ENCODE assay signal across 9 mouse cellular contexts in genomic region chr17:5139553-5139952, GRCm38 (mm10).
A peak's percentile ranks its signal among the peaks of the same experiment; 100 is the strongest.
DNase-seq lines count a peak whose midpoint lies in the region; ATAC-seq and TF ChIP-seq lines count a peak whose summit lies in the region.
"Had no signal": no experiment of that assay in that cellular context is flagged by ENCODE, and none has a peak within 500 bp of the region (broad histone marks: within the 10 kb centered on the region; RNA-seq: fewer than 3 reads in every experiment).

No protein-coding gene starts in this region.

- H3K4me1 ChIP-seq in stomach, embryonic 14.5 days (ENCODE audit: control insufficient read depth, insufficient read depth, low read length), result peaks cover 18% of the 10 kb centered on the region
- H3K4me1 ChIP-seq in stomach, postnatal 0 days (replicated peaks; ENCODE audit: control insufficient read depth, insufficient read depth), result peaks cover 6% of the 10 kb centered on the region
- peaks cover 23% of the 10 kb centered on the region for H3K4me1 ChIP-seq in limb, embryonic 14.5 days (ENCODE audit: control insufficient read depth, insufficient read depth, low read length)

- H3K27ac ChIP-seq in stomach, embryonic 14.5 days (ENCODE audit: low read length), result peak overlapping the region; percentile 11; the same call in 1 of the 2 replicates
- H3K27ac ChIP-seq in stomach, postnatal 0 days (replicated peaks), result no peak overlapping the region; the same call in 1 of the 2 replicates
- H3K27ac ChIP-seq in limb, embryonic 14.5 days (replicated peaks; ENCODE audit: low read depth, low read length), result no peak overlapping the region

- H3K4me3 ChIP-seq in stomach, embryonic 14.5 days (ENCODE audit: low read depth, low read length), result no peak overlapping the region
- H3K4me3 ChIP-seq in stomach, postnatal 0 days (ENCODE audit: low read depth, low read length), result no peak overlapping the region
- no peak overlapping the region for H3K4me3 ChIP-seq in limb, embryonic 14.5 days (replicated peaks; ENCODE audit: low read length)
- H3K4me3 ChIP-seq: liver, embryonic 13.5 days had no signal

- H3K9me3 ChIP-seq in stomach, embryonic 14.5 days (ENCODE audit: control insufficient read depth, low read depth, low read length), result no peaks in the 10 kb centered on the region
- H3K9me3 ChIP-seq in stomach, postnatal 0 days (ENCODE audit: control insufficient read depth, low read length), result no peaks in the 10 kb centered on the region
- H3K9me3 ChIP-seq in limb, embryonic 14.5 days (ENCODE audit: control insufficient read depth, low read length), result no peaks in the 10 kb centered on the region
- H3K9me3 ChIP-seq: liver, embryonic 13.5 days had no signal

- ATAC-seq in stomach, embryonic 14.5 days (ENCODE audit: insufficient number of reproducible peaks, insufficient read depth, low FRiP score, low read depth), result no peak
- no peak for ATAC-seq in stomach, postnatal 0 days (ENCODE audit: low FRiP score, low TSS enrichment)
- no peak for ATAC-seq in limb, embryonic 14.5 days (ENCODE audit: low FRiP score, low read depth)

- no peak overlapping the region for H3K4me2 ChIP-seq in stomach, embryonic 14.5 days (replicated peaks; ENCODE audit: low read depth, low read length)
- H3K4me2 ChIP-seq in stomach, postnatal 0 days (replicated peaks; ENCODE audit: low read depth), result no peak overlapping the region
- peak overlapping the region; percentile 5; the same call in 1 of the 2 replicates for H3K4me2 ChIP-seq in limb, embryonic 14.5 days (replicated peaks; ENCODE audit: low read depth, low read length, severe bottlenecking)
- H3K4me2 ChIP-seq: liver, embryonic 13.5 days had no signal

- no peak for TF ChIP-seq CTCF in stomach, postnatal 0 days (IDR thresholded peaks at IDR 0.05; ENCODE audit: low read depth)

- WGBS in stomach, embryonic 14.5 days, result 42% methylated on average over 8 of the region's 8 CpGs
- WGBS in stomach, postnatal 0 days, result 41% methylated on average over 8 of the region's 8 CpGs
- WGBS in limb, embryonic 14.5 days, result 28% methylated on average over 8 of the region's 8 CpGs

- no peak for TF ChIP-seq EP300 in stomach, postnatal 0 days (optimal IDR thresholded peaks at IDR 0.05)

- no peak overlapping the region for H3K9ac ChIP-seq in stomach, embryonic 14.5 days (replicated peaks; ENCODE audit: low read depth, low read length)
- H3K9ac ChIP-seq in stomach, postnatal 0 days (ENCODE audit: low read length), result no peak overlapping the region
- no peak overlapping the region for H3K9ac ChIP-seq in limb, embryonic 14.5 days (ENCODE audit: low read depth, low read length, severe bottlenecking)
- H3K9ac ChIP-seq: liver, embryonic 13.5 days had no signal

- no peak for TF ChIP-seq POLR2A in limb, embryonic 14.5 days (IDR thresholded peaks at IDR 0.05; ENCODE audit: borderline replicate concordance, extremely low read depth, insufficient read depth, insufficient read length)

- no peaks in the 10 kb centered on the region for H3K36me3 ChIP-seq in stomach, embryonic 14.5 days (ENCODE audit: control insufficient read depth, insufficient read depth, low read length)
- no peaks in the 10 kb centered on the region for H3K36me3 ChIP-seq in stomach, postnatal 0 days (ENCODE audit: control insufficient read depth, insufficient read depth, low read length)
- no peaks in the 10 kb centered on the region for H3K36me3 ChIP-seq in limb, embryonic 14.5 days (ENCODE audit: control insufficient read depth, insufficient read depth, low read length)
- H3K36me3 ChIP-seq: liver, embryonic 13.5 days had no signal

- DNase-seq in embryo, embryonic 11.5 days (ENCODE audit: low read depth, low spot score), result peak; percentile 8
- DNase-seq in embryo, embryonic 11 days, result no peak
- DNase-seq in stomach, postnatal 0 days (ENCODE audit: low spot score), result no peak
- no peak for DNase-seq in limb, embryonic 14.5 days (ENCODE audit: low spot score)
- DNase-seq in right cerebral cortex, postnatal 14 days, result no peak
- no peak for DNase-seq in spleen, postnatal 10 days (ENCODE audit: low spot score in 2 of 2)
- DNase-seq in lung, postnatal 14 days, result no peak
- DNase-seq: liver, embryonic 13.5 days had no signal

- no peaks in the 10 kb centered on the region for H3K27me3 ChIP-seq in stomach, embryonic 14.5 days (ENCODE audit: control insufficient read depth, insufficient read depth, low read length)
- no peaks in the 10 kb centered on the region for H3K27me3 ChIP-seq in stomach, postnatal 0 days (ENCODE audit: control insufficient read depth, insufficient read depth, low read length)
- H3K27me3 ChIP-seq in limb, embryonic 14.5 days (ENCODE audit: control insufficient read depth, insufficient read depth, low read length), result no peaks in the 10 kb centered on the region
- H3K27me3 ChIP-seq: liver, embryonic 13.5 days had no signal
